Mouse (Mus musculus) neural tube, embryonic 11.5 days (tissue): ENCODE data around the gene Mb. TPM values are rescaled to one million over a fixed set of nuclear protein-coding genes. Genes with fewer than 3 reads are reported as not detected.
"Not testable (repeated sequence)": the region's sequence is repeated elsewhere in the genome, so short reads cannot be mapped to it uniquely, and the experiment has no call there.

ENCODE experiments used
- ATAC-seq: fragments of 200-750 bp; cut with Nextera tagmentation; 2 replicates; pipeline ENCODE4 v1.8.0; 2017; ENCODE audit warnings: moderate number of reproducible peaks, mild to moderate bottlenecking, moderate TSS enrichment, moderate library complexity; ENCODE audit not compliant: insufficient read depth, low FRiP score, low TSS enrichment
- DNase-seq: peaks from one replicate; pipeline ENCODE4 v3.0.0-alpha.2; 2015; ENCODE audit warnings: low spot score
- H3K27ac ChIP-seq: fragments of 300-500 bp; sonication (generic); 2 replicates; pipeline ENCODE4 v1.5.1; 2014; ENCODE audit warnings: low read depth, mild to moderate bottlenecking, low read length
- H3K27me3 ChIP-seq: fragments of 300-500 bp; sonication (generic); 2 replicates; pipeline ENCODE4 v1.6.1; 2014; ENCODE audit warnings: mild to moderate bottlenecking, low read length, mixed read lengths; ENCODE audit not compliant: control insufficient read depth, insufficient read depth
- H3K36me3 ChIP-seq: fragments of 300-500 bp; sonication (generic); 2 replicates; pipeline ENCODE4 v1.6.1; 2014; ENCODE audit warnings: mild to moderate bottlenecking, low read length, moderate library complexity, mixed read lengths; ENCODE audit not compliant: control insufficient read depth, insufficient read depth
- H3K4me1 ChIP-seq: fragments of 300-500 bp; sonication (generic); 2 replicates; pipeline ENCODE4 v1.6.1; 2014; ENCODE audit warnings: low read length, mixed read lengths; ENCODE audit not compliant: control insufficient read depth, insufficient read depth
- H3K4me2 ChIP-seq: fragments of 300-500 bp; sonication (generic); 2 replicates; pipeline ENCODE4 v1.6.1; 2014; ENCODE audit warnings: low read depth, mild to moderate bottlenecking, moderate library complexity
- H3K4me3 ChIP-seq: fragments of 300-500 bp; sonication (generic); 2 replicates; pipeline ENCODE4 v1.5.1; 2014; ENCODE audit warnings: low read depth, low read length
- H3K9ac ChIP-seq: fragments of 300-500 bp; sonication (generic); 2 replicates; pipeline ENCODE4 v1.6.1; 2014; ENCODE audit warnings: mild to moderate bottlenecking, low read length
- H3K9me3 ChIP-seq: fragments of 300-500 bp; sonication (generic); 2 replicates; pipeline ENCODE4 v1.6.1; 2016; ENCODE audit warnings: low read length; ENCODE audit not compliant: control insufficient read depth
- WGBS: fragments of 180-500 bp; shearing (Covaris S2); extraction: QIAGEN DNeasy Blood & Tissue Kit; methylation state at CpG from one replicate; pipeline ENCODE4 v1.1.7; 2014; 5-methylcytosine and 5-hydroxymethylcytosine counted together
- polyA plus RNA-seq: library from polyadenylated mRNA; unstranded; fragments of >200 nt; fragmentation: Nextera tagmentation; extraction: Ambion mirVana; gene quantifications from 2 replicates; pipeline ENCODE4 v1.2.1, GENCODE M21; 2014

Gene Mb
- polyA plus RNA-seq, 1 experiment from 2014 or later: 2.0 TPM

DNA sequence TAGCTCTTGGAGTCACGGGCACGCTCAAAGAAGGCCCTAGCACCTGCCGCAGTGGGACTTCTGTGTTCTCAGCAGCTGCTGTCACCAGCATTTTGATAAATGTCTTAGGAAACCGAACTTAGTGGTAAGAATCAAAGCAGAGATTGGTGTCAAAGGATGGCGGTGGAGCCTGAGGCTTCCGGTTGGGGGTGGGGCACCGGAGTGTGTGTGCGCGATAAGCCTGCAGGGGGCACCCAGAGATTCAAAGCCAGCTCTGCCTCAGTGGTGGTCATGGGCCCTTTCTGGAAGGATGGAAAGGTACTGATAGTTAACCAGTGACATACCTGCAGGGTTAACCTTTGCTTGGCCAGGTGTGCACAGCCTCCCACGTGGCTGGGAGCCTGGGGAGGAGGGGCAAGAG, 21.0 kb upstream of the Mb start:
- H3K4me3 ChIP-seq: no peak overlapping the region
- DNase-seq (peak; percentile 64), ATAC-seq (no peak)
- H3K4me2 ChIP-seq: no peak overlapping the region
- H3K4me1 ChIP-seq: no peaks in the 10 kb centered on the region
- H3K9ac ChIP-seq: no peak overlapping the region
- H3K9me3 ChIP-seq: no peaks in the 10 kb centered on the region
- H3K27ac ChIP-seq: no peak overlapping the region
- 18% methylated on average over 10 of the region's 10 CpGs for WGBS
- no peaks in the 10 kb centered on the region for H3K27me3 ChIP-seq
- H3K36me3 ChIP-seq: peaks cover 3% of the 10 kb centered on the region; the same call in 1 of the 2 replicates

- 87% methylated on average over 11 of the region's 11 CpGs for WGBS
- Histone ChIP-seq H3K27ac (no peak overlapping the region), H3K36me3 (peaks cover 3% of the 10 kb centered on the region; the same call in 1 of the 2 replicates), H3K9me3 (no peaks in the 10 kb centered on the region), H3K4me3 (no peak overlapping the region), H3K4me2 (no peak overlapping the region), H3K9ac (no peak overlapping the region), H3K27me3 (no peaks in the 10 kb centered on the region), H3K4me1 (no peaks in the 10 kb centered on the region)
- ATAC-seq (no peak), DNase-seq (no peak)
These were observed 20.3 kb upstream of the Mb start for GRCm38 (mm10) chr15:77070745-77071268.

DNA sequence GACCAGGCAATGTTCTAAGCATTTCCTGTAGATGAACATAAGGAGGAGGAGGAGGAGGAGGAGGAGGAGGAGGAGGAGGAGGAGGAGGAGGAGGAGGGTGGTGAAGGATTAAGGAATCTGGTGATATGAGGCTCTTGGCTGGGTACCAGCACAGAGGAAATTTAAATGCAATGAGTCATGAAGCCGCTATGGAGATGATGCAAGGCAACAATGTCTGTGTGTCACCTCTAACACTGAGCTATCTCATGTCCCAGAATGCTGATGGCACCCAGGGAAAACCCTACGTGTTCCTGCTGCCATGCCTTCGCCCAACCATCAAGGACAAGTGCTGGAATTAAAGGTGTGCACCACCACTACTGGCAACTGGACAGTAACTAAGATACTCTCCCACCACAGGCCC, 18.5 kb upstream of the Mb start:
- DNase-seq (no peak), ATAC-seq (no peak)
- Histone ChIP-seq H3K36me3 (no peaks in the 10 kb centered on the region), H3K27me3 (no peaks in the 10 kb centered on the region), H3K27ac (no peak overlapping the region), H3K4me2 (no peak overlapping the region), H3K9me3 (no peaks in the 10 kb centered on the region), H3K4me3 (no peak overlapping the region), H3K9ac (no peak overlapping the region), H3K4me1 (no peaks in the 10 kb centered on the region)
- 90% methylated on average over 3 of the region's 3 CpGs for WGBS

- WGBS: 74% methylated on average over 3 of the region's 3 CpGs
These were observed 18.0 kb upstream of the Mb start for GRCm38 (mm10) chr15:77068439-77068861.

GRCm38 (mm10) chr15:77066233-77066632, 15.8 kb upstream of the Mb start:
- Histone ChIP-seq H3K4me3 (no peak overlapping the region), H3K4me1 (no peaks in the 10 kb centered on the region), H3K9me3 (no peaks in the 10 kb centered on the region), H3K4me2 (no peak overlapping the region), H3K9ac (no peak overlapping the region), H3K27ac (no peak overlapping the region), H3K27me3 (no peaks in the 10 kb centered on the region), H3K36me3 (no peaks in the 10 kb centered on the region)
- 86% methylated on average over 6 of the region's 6 CpGs for WGBS
- ATAC-seq (no peak), DNase-seq (no peak)

More at GRCm38 (mm10) chr15:77068439-77068861, 18.0 kb upstream of the Mb start:
- DNase-seq: no peak
- Histone ChIP-seq H3K4me3 (no peak overlapping the region), H3K27ac (no peak overlapping the region), H3K9me3 (no peaks in the 10 kb centered on the region), H3K9ac (peak overlapping the region; percentile 15; the same call in 1 of the 2 replicates), H3K4me1 (no peaks in the 10 kb centered on the region), H3K36me3 (no peaks in the 10 kb centered on the region), H3K4me2 (no peak overlapping the region), H3K27me3 (no peaks in the 10 kb centered on the region)
- ATAC-seq: no peak

DNA sequence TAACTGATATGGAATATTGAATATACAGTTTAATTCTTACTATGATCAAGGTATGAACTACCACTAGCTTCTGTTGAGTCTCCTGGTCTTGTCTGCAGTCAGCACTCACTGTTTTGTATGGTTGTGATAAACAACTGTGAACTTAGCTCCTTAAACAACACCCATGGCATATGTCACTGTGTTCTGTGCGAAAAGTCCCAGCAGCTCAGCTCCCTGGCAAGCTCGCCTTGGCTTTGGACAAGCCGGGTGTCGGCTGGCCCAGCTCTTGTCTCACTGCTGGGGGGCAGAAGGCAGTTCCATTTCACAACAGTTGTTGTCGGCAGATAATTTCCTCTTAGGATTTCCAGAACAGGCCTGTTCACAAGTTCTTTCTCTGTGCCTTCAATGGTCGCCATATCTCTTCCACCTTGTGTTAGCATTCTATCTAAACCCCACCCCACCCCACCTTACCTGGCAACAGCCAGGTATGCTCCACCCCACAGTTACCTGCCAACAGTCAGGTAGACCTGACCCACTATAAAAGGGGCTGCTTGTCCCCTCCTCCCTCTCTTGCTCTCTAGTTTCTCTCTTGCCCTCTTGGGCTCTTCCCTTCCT, 14.9 kb upstream of the Mb start:
- WGBS: 86% methylated on average over 6 of the region's 6 CpGs
- no peaks in the 10 kb centered on the region for H3K4me1 ChIP-seq
- no peak overlapping the region for H3K4me3 ChIP-seq
- H3K36me3 ChIP-seq: no peaks in the 10 kb centered on the region
- H3K9ac ChIP-seq: no peak overlapping the region
- no peak overlapping the region for H3K4me2 ChIP-seq
- no peaks in the 10 kb centered on the region for H3K27me3 ChIP-seq
- H3K27ac ChIP-seq: no peak overlapping the region
- H3K9me3 ChIP-seq: no peaks in the 10 kb centered on the region
- DNase-seq: no peak
- no peak for ATAC-seq

DNA sequence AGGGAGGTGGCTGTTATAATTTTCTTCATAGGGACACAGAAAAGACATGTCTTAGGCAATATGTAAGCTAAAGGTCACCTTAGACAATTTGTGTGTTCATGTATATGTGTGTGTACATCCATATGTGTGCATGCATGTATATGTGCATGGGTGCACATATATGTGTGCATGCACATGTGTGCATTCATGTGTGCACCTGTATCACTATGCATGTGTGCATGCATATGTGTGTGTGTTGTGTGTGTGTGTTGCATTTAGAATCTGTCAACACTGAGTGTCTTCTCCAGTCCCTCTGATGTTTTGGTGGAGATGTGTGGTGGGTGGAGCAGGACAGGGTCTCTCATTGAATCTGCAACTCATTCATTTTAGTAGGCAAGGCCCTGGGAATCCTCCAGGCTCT, 12.3 kb upstream of the Mb start:
- H3K27ac ChIP-seq: no peak overlapping the region
- no peak for ATAC-seq
- no peak for DNase-seq
- H3K27me3 ChIP-seq: no peaks in the 10 kb centered on the region
- H3K36me3 ChIP-seq: no peaks in the 10 kb centered on the region
- no peak overlapping the region for H3K4me3 ChIP-seq
- H3K9me3 ChIP-seq: no peaks in the 10 kb centered on the region
- no peak overlapping the region for H3K9ac ChIP-seq
- H3K4me1 ChIP-seq: no peaks in the 10 kb centered on the region
- H3K4me2 ChIP-seq: no peak overlapping the region

DNA sequence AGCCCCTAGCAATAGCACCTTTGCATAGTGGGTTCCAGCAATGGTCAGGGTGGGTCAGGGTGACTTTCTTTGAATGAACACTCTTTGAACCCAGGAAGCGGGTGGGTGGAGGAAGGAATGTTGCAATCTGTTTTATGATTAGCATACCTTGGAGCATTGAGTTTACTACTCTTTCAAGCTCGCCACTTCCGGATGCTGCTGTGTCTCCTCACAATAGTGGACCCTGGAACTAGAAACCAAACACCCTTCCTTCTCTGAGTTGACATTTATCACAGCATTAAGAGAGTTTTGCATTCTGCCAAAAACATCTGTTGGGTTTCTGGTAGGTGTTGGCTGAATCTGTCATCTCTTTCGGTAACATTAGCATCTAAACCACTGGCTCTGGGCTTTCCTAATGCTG, 8.9 kb upstream of the Mb start:
- not testable (repeated sequence) for H3K9me3 ChIP-seq, H3K27ac ChIP-seq, H3K9ac ChIP-seq, DNase-seq, H3K4me2 ChIP-seq, H3K4me1 ChIP-seq, H3K36me3 ChIP-seq, ATAC-seq, H3K27me3 ChIP-seq, H3K4me3 ChIP-seq
- 93% methylated on average over 4 of the region's 4 CpGs for WGBS

DNA sequence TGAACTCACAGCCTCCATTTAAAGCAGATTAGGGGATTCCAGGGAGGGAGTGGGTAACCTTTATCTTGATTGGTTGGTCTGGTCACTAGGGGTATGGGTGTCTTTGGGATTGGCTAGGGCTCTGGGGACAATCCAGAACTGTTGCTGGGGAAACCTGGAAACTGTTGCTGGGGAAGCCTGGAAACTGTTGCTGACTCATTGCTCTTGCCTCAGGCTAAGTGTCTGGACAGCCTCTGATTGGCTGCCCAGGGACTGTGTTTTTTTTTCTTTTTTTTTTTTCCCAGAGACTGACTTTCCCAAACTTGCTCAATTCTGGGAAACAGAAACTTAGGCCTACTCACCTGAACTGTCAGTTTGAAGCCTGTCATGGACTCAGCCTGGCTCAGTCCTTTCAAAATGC, 8.1 kb upstream of the Mb start:
- no peaks in the 10 kb centered on the region for H3K36me3 ChIP-seq
- H3K9me3 ChIP-seq: no peaks in the 10 kb centered on the region
- no peak overlapping the region for H3K9ac ChIP-seq
- H3K27ac ChIP-seq: no peak overlapping the region
- H3K27me3 ChIP-seq: no peaks in the 10 kb centered on the region
- no peak overlapping the region for H3K4me3 ChIP-seq
- no peak overlapping the region for H3K4me2 ChIP-seq
- H3K4me1 ChIP-seq: no peaks in the 10 kb centered on the region
- no peak for DNase-seq
- no peak for ATAC-seq
